Mouse (Mus musculus): ENCODE data around the gene Vars. TPM values are rescaled to one million over a fixed set of nuclear protein-coding genes. Genes with fewer than 3 reads are reported as not detected.
A peak's percentile ranks its signal among the peaks of the same experiment; 100 is the strongest.
"Not testable (repeated sequence)": the region's sequence is repeated elsewhere in the genome, so short reads cannot be mapped to it uniquely, and the experiment has no call there.

Gene Vars
- total and polyA plus RNA-seq, 2 experiments from 2014 or later: 40.9 to 97.8 TPM

DNA sequence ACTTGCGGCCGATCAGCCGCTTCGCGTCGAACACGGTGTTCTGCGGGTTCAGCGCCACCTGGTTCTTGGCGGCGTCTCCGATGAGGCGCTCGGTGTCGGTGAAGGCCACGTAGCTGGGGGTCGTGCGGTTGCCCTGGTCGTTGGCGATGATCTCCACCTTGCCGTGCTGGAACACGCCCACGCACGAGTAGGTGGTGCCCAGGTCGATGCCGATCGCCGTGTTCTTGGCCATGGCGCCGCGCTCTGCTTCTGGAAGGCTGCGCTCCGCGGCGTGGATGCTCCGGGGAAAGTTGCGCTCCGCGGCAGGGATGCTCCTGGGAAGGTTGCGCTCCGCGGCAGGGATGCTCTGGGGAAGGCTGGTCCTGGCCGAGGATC is 29.1 kb upstream of the Vars start:
- Histone ChIP-seq H3K4me3 (ENCODE audit: low read depth, low read length) (peak overlapping the region; percentile 37), H3K27me3 (ENCODE audit: insufficient read depth, low read length) (peaks cover 18% of the 10 kb centered on the region), H3K4me2 (ENCODE audit: low read depth, low read length, poor library complexity, severe bottlenecking) (peak overlapping the region; percentile 64; the same call in 1 of the 2 replicates)
- not testable (repeated sequence) for H3K9ac ChIP-seq (replicated peaks; ENCODE audit: low read length, poor library complexity, severe bottlenecking); DNase-seq (ENCODE audit: low spot score); H3K27ac ChIP-seq (ENCODE audit: low read depth, low read length); H3K9me3 ChIP-seq (ENCODE audit: low read length); ATAC-seq (ENCODE audit: low FRiP score); H3K36me3 ChIP-seq (ENCODE audit: insufficient read depth, low read length); H3K4me1 ChIP-seq (ENCODE audit: insufficient read depth, low read length)
- under 1% methylated on average over 14 of the region's 43 CpGs for WGBS

DNA sequence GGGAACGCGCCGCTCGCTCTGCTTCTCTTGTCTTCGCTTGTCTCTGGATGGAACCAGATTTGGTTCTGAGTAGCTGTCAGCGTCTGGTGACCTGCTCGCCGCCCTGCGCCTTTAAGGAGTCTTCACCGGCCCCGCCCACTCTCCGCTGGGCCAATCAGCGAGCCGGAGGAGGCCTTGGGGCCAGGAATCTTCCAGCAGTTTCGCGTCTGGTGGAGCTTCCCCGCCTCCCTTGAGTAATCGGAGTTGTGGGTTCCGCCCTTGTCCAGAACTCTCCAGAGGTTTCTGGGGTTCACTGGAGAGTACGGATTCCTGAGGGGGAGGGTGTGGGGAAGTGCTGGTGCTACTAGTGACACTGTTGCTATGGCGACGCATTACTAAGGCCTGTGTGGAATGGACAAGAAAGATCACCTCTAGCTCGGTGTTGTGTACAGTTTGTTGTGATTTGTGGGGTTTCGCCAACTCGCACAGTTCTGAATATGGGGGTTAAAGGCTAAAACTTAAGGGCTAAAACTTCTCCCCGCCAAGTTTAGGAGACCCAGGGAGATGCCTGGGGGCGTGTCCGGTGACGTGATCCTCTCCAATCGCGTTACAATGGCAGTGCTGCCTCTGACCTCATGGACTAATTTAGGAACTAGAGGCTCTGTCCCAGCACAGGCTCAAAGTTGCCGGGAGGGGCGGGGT is 28.6 kb upstream of the Vars start, which contains the start of the genes Hspa1a and Hspa1l:
TSS of gene Hspa1a (minus strand) at position 88 of the 681 bp plus-strand sequence.
TSS of gene Hspa1l (plus strand) at position 635 of the 681 bp plus-strand sequence.
- H3K9me3 ChIP-seq (ENCODE audit: low read length); H3K4me1 ChIP-seq (ENCODE audit: insufficient read depth, low read length); H3K36me3 ChIP-seq (ENCODE audit: insufficient read depth, low read length); H3K9ac ChIP-seq (replicated peaks; ENCODE audit: low read length, poor library complexity, severe bottlenecking): not testable (repeated sequence)
- peak; percentile 78 for DNase-seq (ENCODE audit: low spot score)
- 0 out of 2 replicates have a peak within 1 kb of the TSS, but pooled peaks have one; percentile 26 for H3K27ac ChIP-seq (ENCODE audit: low read depth, low read length)
- ATAC-seq (ENCODE audit: low FRiP score): peak; percentile 93
- under 1% methylated on average over 25 of the region's 33 CpGs for WGBS
- peak within 1 kb of the TSS; percentile 64 for H3K4me2 ChIP-seq (ENCODE audit: low read depth, low read length, poor library complexity, severe bottlenecking)
- peak within 1 kb of the TSS; percentile 37 for H3K4me3 ChIP-seq (ENCODE audit: low read depth, low read length)
- peaks cover 18% of the 10 kb centered on the region for H3K27me3 ChIP-seq (ENCODE audit: insufficient read depth, low read length)

- 81% methylated on average over 3 of the region's 3 CpGs for WGBS
- Histone ChIP-seq H3K9me3 (ENCODE audit: low read length) (no peaks in the 10 kb centered on the region), H3K27ac (ENCODE audit: low read depth, low read length) (no peak overlapping the region), H3K4me1 (ENCODE audit: insufficient read depth, low read length) (peaks cover 4% of the 10 kb centered on the region; the same call in 1 of the 2 replicates), H3K4me2 (ENCODE audit: low read depth, low read length, poor library complexity, severe bottlenecking) (no peak overlapping the region), H3K9ac (replicated peaks; ENCODE audit: low read length, poor library complexity, severe bottlenecking) (no peak overlapping the region), H3K36me3 (ENCODE audit: insufficient read depth, low read length) (no peaks in the 10 kb centered on the region), H3K4me3 (ENCODE audit: low read depth, low read length) (no peak overlapping the region), H3K27me3 (ENCODE audit: insufficient read depth, low read length) (no peaks in the 10 kb centered on the region)
- no peak for TF ChIP-seq CTCF (IDR thresholded peaks at IDR 0.05)
- ATAC-seq (ENCODE audit: low FRiP score): no peak
- DNase-seq (ENCODE audit: low spot score): no peak
Measured at GRCm38 (mm10) chr17:34975581-34976492, 24.9 kb upstream of the Vars start.

- H3K4me1 ChIP-seq (ENCODE audit: insufficient read depth, low read length): peaks cover 4% of the 10 kb centered on the region; the same call in 1 of the 2 replicates
- no peak overlapping the region for H3K27ac ChIP-seq (ENCODE audit: low read depth, low read length)
- no peaks in the 10 kb centered on the region for H3K36me3 ChIP-seq (ENCODE audit: insufficient read depth, low read length)
- no peak for DNase-seq (ENCODE audit: low spot score)
- H3K9me3 ChIP-seq (ENCODE audit: low read length): no peaks in the 10 kb centered on the region
- TF ChIP-seq CTCF (IDR thresholded peaks at IDR 0.05): no peak
- H3K4me3 ChIP-seq (ENCODE audit: low read depth, low read length): no peak overlapping the region
- no peak overlapping the region for H3K9ac ChIP-seq (replicated peaks; ENCODE audit: low read length, poor library complexity, severe bottlenecking)
- WGBS: 96% methylated on average over 20 of the region's 20 CpGs
- ATAC-seq (ENCODE audit: low FRiP score): no peak
- no peak overlapping the region for H3K4me2 ChIP-seq (ENCODE audit: low read depth, low read length, poor library complexity, severe bottlenecking)
- H3K27me3 ChIP-seq (ENCODE audit: insufficient read depth, low read length): no peaks in the 10 kb centered on the region
Measured at GRCm38 (mm10) chr17:34977000-34977399, 23.8 kb upstream of the Vars start.

GRCm38 (mm10) chr17:34978239-34978638 is 22.5 kb upstream of the Vars start:
- ATAC-seq (ENCODE audit: low FRiP score): no peak
- no peak overlapping the region for H3K9ac ChIP-seq (replicated peaks; ENCODE audit: low read length, poor library complexity, severe bottlenecking)
- no peak overlapping the region for H3K4me2 ChIP-seq (ENCODE audit: low read depth, low read length, poor library complexity, severe bottlenecking)
- 90% methylated on average over 27 of the region's 27 CpGs for WGBS
- H3K4me1 ChIP-seq (ENCODE audit: insufficient read depth, low read length): no peaks in the 10 kb centered on the region; the same call in 1 of the 2 replicates
- H3K27me3 ChIP-seq (ENCODE audit: insufficient read depth, low read length): no peaks in the 10 kb centered on the region
- no peaks in the 10 kb centered on the region for H3K36me3 ChIP-seq (ENCODE audit: insufficient read depth, low read length)
- no peak for TF ChIP-seq CTCF (IDR thresholded peaks at IDR 0.05)
- H3K4me3 ChIP-seq (ENCODE audit: low read depth, low read length): no peak overlapping the region
- no peak overlapping the region for H3K27ac ChIP-seq (ENCODE audit: low read depth, low read length)
- no peak for DNase-seq (ENCODE audit: low spot score)
- H3K9me3 ChIP-seq (ENCODE audit: low read length): no peaks in the 10 kb centered on the region

GRCm38 (mm10) chr17:34979631-34980030 is 21.2 kb upstream of the Vars start:
- no peak overlapping the region for H3K4me3 ChIP-seq (ENCODE audit: low read depth, low read length)
- no peak for TF ChIP-seq CTCF (IDR thresholded peaks at IDR 0.05)
- 94% methylated on average over 4 of the region's 4 CpGs for WGBS
- no peak overlapping the region for H3K4me2 ChIP-seq (ENCODE audit: low read depth, low read length, poor library complexity, severe bottlenecking)
- no peaks in the 10 kb centered on the region; the same call in 1 of the 2 replicates for H3K4me1 ChIP-seq (ENCODE audit: insufficient read depth, low read length)
- no peak overlapping the region for H3K27ac ChIP-seq (ENCODE audit: low read depth, low read length)
- no peaks in the 10 kb centered on the region for H3K27me3 ChIP-seq (ENCODE audit: insufficient read depth, low read length)
- H3K9ac ChIP-seq (replicated peaks; ENCODE audit: low read length, poor library complexity, severe bottlenecking): no peak overlapping the region
- ATAC-seq (ENCODE audit: low FRiP score) (no peak), DNase-seq (ENCODE audit: low spot score) (no peak)
- H3K9me3 ChIP-seq (ENCODE audit: low read length): no peaks in the 10 kb centered on the region
- no peaks in the 10 kb centered on the region for H3K36me3 ChIP-seq (ENCODE audit: insufficient read depth, low read length)
